Mouse (Mus musculus) heart, embryonic 14.5 days (tissue): ENCODE data around the gene Mrpl27. TPM values are rescaled to one million over a fixed set of nuclear protein-coding genes. Genes with fewer than 3 reads are reported as not detected.
"Not testable (repeated sequence)": the region's sequence is repeated elsewhere in the genome, so short reads cannot be mapped to it uniquely, and the experiment has no call there.

ENCODE experiments used
- ATAC-seq: fragments of 200-750 bp; cut with Nextera tagmentation; 2 replicates; pipeline ENCODE4 v1.8.0; 2017; ENCODE audit warnings: low read depth, moderate TSS enrichment; ENCODE audit not compliant: insufficient number of reproducible peaks, insufficient read depth, low FRiP score
- H3K27ac ChIP-seq, 2 experiments: fragments of 200-500 bp in 1 of 2; fragments of 300-500 bp in 1 of 2; sonication (generic) in 1 of 2; replicated peaks in 1 of 2; 2 replicates each; pipeline ENCODE4 v1.5.1; 2012 to 2014; ENCODE audit warnings: low read depth in 2 of 2, low read length in 2 of 2, control low read depth in 1 of 2, mild to moderate bottlenecking in 1 of 2, mixed read lengths in 1 of 2; ENCODE audit not compliant: control insufficient read depth in 1 of 2, insufficient read depth in 1 of 2
- H3K27me3 ChIP-seq: fragments of 300-500 bp; sonication (generic); 2 replicates; pipeline ENCODE4 v1.6.1; 2014; ENCODE audit warnings: mild to moderate bottlenecking, low read length, control low read depth; ENCODE audit not compliant: control insufficient read depth, insufficient read depth
- H3K36me3 ChIP-seq: fragments of 300-500 bp; sonication (generic); 2 replicates; pipeline ENCODE4 v1.6.1; 2014; ENCODE audit warnings: mild to moderate bottlenecking, control low read depth, low read length, mixed read lengths; ENCODE audit not compliant: control insufficient read depth, insufficient read depth
- H3K4me1 ChIP-seq, 2 experiments: fragments of 200-500 bp in 1 of 2; fragments of 300-500 bp in 1 of 2; sonication (generic) in 1 of 2; 2 replicates each; pipeline ENCODE4 v1.6.1; 2012 to 2014; ENCODE audit warnings: low read length in 2 of 2, control low read depth in 1 of 2, mixed read lengths in 1 of 2; ENCODE audit not compliant: control insufficient read depth in 2 of 2, insufficient read depth in 2 of 2
- H3K4me2 ChIP-seq: fragments of 300-500 bp; sonication (generic); 2 replicates; pipeline ENCODE4 v1.6.1; 2014; ENCODE audit warnings: mild to moderate bottlenecking, low read length
- H3K4me3 ChIP-seq, 2 experiments: fragments of 200-500 bp in 1 of 2; fragments of 300-500 bp in 1 of 2; sonication (generic) in 1 of 2; 2 replicates each; pipeline ENCODE4 v1.5.1; 2012 to 2014; ENCODE audit warnings: low read length in 2 of 2, mild to moderate bottlenecking in 2 of 2, control low read depth in 1 of 2, low read depth in 1 of 2, moderate library complexity in 1 of 2; ENCODE audit not compliant: control insufficient read depth in 1 of 2, insufficient read depth in 1 of 2
- H3K9ac ChIP-seq: fragments of 300-500 bp; sonication (generic); 2 replicates; pipeline ENCODE4 v1.6.1; 2014; ENCODE audit warnings: mild to moderate bottlenecking, low read length
- H3K9me3 ChIP-seq: fragments of 300-500 bp; sonication (generic); 2 replicates; pipeline ENCODE4 v1.6.1; 2016; ENCODE audit warnings: low read length, control low read depth; ENCODE audit not compliant: control insufficient read depth
- WGBS: fragments of 180-500 bp; shearing (Covaris S2); extraction: QIAGEN DNeasy Blood & Tissue Kit; methylation state at CpG from one replicate; pipeline ENCODE4 v1.1.7; 2014; 5-methylcytosine and 5-hydroxymethylcytosine counted together
- polyA plus RNA-seq: library from polyadenylated mRNA; unstranded; fragments of >200 nt; fragmentation: Nextera tagmentation; extraction: Ambion mirVana; gene quantifications from 2 replicates; pipeline ENCODE4 v1.2.1, GENCODE M21; 2014

Mrpl27 gene
- polyA plus RNA-seq, 1 experiment from 2014 or later = 147 TPM

DNA sequence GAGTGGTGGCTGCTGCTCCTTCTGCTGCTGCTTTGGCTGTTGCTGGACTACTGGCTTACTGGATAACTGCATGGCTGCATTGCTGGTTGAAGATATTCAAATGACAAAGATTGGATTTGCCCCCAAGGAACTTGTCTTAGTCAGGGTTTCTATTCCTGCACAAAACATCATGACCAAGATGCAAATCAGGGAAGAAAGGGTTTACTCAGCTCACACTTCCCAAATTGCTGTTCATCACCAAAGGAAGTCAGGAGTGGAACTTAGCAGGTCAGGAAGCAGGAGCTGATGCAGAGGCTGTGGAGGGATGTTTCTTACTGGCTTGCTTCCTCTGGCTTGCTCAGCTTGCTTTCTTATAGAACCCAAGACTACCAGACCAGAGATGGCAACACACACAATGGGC, 38.9 kb downstream of the Mrpl27 start:
- not testable (repeated sequence) for H3K27ac ChIP-seq, H3K36me3 ChIP-seq, H3K27me3 ChIP-seq, H3K9ac ChIP-seq, H3K4me1 ChIP-seq, H3K4me2 ChIP-seq, ATAC-seq, H3K9me3 ChIP-seq, H3K4me3 ChIP-seq

DNA sequence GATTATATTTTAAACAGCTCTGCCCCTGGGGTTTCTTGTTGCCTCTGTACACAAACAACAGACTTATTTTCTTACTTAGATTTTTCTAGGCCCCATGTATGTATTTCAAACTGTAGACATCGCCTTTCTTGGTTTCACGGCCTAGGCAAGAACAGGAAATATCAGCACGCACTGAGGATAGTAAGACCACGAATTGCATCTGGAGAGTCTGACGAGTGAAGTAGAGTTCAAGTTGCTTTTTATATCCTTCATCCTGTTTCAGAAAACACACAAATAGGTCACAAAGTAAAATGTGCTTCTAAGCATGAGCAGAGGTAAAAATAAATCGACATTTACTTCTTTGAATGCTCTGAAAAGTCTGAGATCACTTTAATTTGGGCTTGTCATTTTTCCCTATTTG, 41.9 kb downstream of the Mrpl27 start:
- H3K27ac ChIP-seq = no peak overlapping the region
- H3K27me3 ChIP-seq = no peaks in the 10 kb centered on the region
- no peak for ATAC-seq
- no peaks in the 10 kb centered on the region for H3K36me3 ChIP-seq
- H3K9me3 ChIP-seq = no peaks in the 10 kb centered on the region
- no peak overlapping the region for H3K4me2 ChIP-seq
- H3K4me3 ChIP-seq = no peak overlapping the region
- 64% methylated on average over 6 of the region's 6 CpGs for WGBS
- H3K9ac ChIP-seq = no peak overlapping the region
- H3K4me1 ChIP-seq = peaks cover under 1 to 4% of the 10 kb centered on the region in 2 experiments; a peak in 2 of 4 replicates

DNA sequence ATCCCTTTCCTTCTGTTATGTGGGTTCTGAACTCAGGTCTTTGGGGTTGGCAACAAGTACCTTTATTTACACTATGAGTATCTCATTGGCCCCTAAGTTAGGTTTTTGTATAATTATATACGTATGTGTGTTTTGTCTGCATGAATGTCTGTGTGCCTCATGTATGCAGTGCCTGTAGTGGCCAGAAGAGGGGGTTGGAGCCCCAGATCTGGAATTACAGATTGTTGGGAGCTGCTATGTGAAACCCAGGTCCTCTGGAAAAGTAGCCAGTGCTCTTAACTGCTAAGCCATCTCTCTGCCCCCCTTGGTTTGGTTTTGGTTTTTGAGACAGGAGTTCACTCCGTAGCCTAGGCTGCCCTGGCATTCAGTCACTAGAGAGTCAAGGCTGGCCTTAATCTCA, 43.6 kb downstream of the Mrpl27 start:
- Histone ChIP-seq H3K36me3 (no peaks in the 10 kb centered on the region), H3K4me1 (peaks cover 3 to 4% of the 10 kb centered on the region in 2 experiments; a peak in 2 of 4 replicates), H3K4me3 (no peak overlapping the region), H3K27ac (no peak overlapping the region), H3K9me3 (no peaks in the 10 kb centered on the region), H3K9ac (no peak overlapping the region), H3K27me3 (no peaks in the 10 kb centered on the region), H3K4me2 (no peak overlapping the region)
- 88% methylated on average over 2 of the region's 2 CpGs for WGBS
- no peak for ATAC-seq

DNA sequence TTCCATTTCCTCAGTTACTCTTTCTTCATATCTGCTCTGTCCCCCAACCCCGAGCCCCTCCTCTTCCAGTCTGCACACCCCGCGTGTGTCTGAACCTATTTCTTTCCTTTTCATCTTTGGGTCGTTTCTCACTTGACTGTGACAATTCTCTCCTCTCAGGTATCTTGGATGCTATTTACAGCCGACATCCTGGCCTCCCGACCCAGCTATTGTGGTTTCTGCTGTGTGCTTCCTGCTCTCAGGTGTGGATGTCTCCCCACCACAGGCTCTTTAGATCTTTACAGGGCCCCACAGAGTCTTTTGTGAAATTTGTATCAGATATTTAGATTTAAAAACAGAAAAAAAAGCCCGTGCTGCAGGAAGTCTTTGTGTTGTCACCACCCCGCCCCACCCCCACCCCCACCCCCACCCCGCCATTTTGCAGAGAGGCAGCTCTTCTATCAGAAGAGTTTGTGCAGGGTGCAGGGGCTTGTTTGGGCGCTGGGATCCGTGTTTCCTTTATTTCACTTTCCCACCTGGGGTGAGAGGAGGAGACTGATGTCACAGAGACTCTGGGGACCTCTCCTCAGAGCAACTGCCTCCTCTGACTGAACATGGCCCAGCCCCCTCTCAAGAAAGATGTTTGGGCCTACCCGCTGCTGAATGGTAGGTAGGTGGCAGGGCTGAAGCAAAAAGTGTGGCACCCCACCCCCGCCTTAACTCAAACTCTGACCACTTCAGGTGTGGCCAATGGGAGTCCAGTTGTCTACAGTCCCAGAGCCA, 44.3 kb downstream of the Mrpl27 start:
- Histone ChIP-seq H3K4me1 (peaks cover 3 to 4% of the 10 kb centered on the region in 2 experiments; a peak in 2 of 4 replicates), H3K9me3 (no peaks in the 10 kb centered on the region), H3K4me3 (no peak overlapping the region), H3K27ac (no peak overlapping the region), H3K9ac (no peak overlapping the region), H3K27me3 (no peaks in the 10 kb centered on the region), H3K4me2 (no peak overlapping the region), H3K36me3 (no peaks in the 10 kb centered on the region)
- no peak for ATAC-seq
- WGBS = 43% methylated on average over 13 of the region's 13 CpGs

DNA sequence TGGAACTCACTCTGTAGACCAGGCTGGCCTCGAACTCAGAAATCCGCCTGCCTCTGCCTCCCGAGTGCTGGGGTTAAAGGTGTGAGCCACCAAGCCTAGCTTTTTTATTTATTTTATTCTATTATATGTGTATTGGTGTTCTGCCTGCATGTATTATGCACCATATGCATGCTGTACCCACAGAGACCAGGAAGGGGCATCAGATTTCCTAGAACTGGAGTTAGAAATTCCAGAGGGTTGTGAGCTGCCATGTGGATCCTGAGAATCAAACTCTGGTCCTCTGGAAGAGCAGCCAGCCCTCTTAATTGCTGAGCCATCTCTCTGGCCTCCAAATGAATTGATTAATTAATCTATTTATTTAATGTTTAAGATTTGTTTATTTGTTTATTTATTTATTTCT, 45.8 kb downstream of the Mrpl27 start:
- 90% methylated on average over 3 of the region's 3 CpGs for WGBS
- Histone ChIP-seq H3K4me2 (no peak overlapping the region), H3K4me1 (peaks cover 3 to 4% of the 10 kb centered on the region in 2 experiments; a peak in 2 of 4 replicates), H3K9ac (no peak overlapping the region), H3K27ac (no peak overlapping the region), H3K36me3 (no peaks in the 10 kb centered on the region), H3K27me3 (no peaks in the 10 kb centered on the region), H3K9me3 (no peaks in the 10 kb centered on the region), H3K4me3 (no peak overlapping the region)
- no peak for ATAC-seq

DNA sequence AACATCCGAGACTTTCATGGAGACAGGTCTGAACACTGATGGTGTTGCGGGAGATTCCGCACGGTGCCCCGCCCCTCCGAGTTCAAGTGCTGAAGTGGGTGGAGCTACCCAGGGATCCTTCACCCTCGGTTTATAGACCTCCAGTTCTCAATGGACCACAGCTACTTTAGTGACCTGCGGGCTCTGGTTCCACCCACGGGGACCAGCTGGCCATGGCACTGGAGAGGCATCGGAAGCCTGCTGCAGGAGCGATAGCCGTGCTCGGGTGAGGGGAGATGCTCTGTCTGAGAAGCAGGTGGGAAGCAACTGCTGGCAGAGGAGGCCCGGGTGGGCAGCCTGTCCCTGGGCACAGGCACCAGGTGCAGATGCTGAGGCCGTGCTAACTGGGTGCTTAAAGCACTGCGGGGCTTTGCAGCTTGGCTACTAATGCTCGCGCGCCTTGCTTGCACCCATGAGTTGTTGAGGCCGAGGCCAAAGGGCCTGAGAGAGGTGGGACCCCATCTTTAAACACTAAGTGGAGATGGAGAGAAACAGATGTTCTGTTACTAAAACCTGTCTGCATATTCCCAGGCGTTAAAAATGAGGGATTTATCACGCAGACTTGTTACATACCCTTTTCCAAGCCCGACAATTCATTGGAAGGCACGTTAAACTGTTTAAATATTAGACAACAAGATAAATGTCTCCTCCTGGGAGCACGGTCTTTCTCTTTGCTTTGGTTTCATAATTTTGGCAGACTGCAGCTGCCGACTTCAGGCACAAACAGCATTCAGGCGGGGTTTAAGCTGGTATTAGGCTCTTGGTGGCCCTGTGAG, 48.0 kb downstream of the Mrpl27 start:
- Histone ChIP-seq H3K4me3 (no peak overlapping the region), H3K9ac (no peak overlapping the region), H3K36me3 (no peaks in the 10 kb centered on the region), H3K27me3 (no peaks in the 10 kb centered on the region), H3K4me1 (peaks cover 3 to 4% of the 10 kb centered on the region in 2 experiments; a peak in 2 of 4 replicates), H3K27ac (no peak overlapping the region), H3K4me2 (no peak overlapping the region), H3K9me3 (no peaks in the 10 kb centered on the region)
- WGBS = 63% methylated on average over 27 of the region's 27 CpGs
- ATAC-seq = no peak

DNA sequence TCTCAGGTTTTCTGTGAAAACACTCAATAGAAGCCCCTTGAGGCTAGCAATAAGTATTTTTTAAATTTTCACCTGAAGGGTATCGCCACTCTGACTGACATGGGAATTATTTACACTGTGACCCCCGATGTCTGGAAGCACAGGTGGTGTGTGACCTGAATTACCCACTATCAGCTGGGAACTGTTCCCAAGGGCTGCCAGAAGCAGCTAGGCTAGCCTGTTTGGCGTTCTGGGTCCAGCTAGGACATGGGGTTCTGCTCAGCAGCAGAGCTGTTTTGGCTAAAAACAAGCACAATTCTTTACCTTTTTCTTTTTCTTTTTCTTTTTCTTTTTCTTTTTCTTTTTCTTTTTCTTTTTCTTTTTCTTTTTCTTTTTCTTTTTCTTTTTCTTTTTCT, 48.6 kb downstream of the Mrpl27 start:
- Histone ChIP-seq H3K4me2 (no peak overlapping the region), H3K27me3 (no peaks in the 10 kb centered on the region), H3K4me1 (peaks cover 3 to 4% of the 10 kb centered on the region in 2 experiments; a peak in 2 of 4 replicates), H3K36me3 (no peaks in the 10 kb centered on the region), H3K27ac (no peak overlapping the region), H3K9me3 (no peaks in the 10 kb centered on the region), H3K4me3 (no peak overlapping the region), H3K9ac (no peak overlapping the region)
- 66% methylated on average over 3 of the region's 3 CpGs for WGBS
- no peak for ATAC-seq
